Mouse (Mus musculus): Measurements from ENCODE around the gene Spred3.
A peak's percentile ranks its signal among the peaks of the same experiment; 100 is the strongest.
"Not testable (repeated sequence)": the region's sequence is repeated elsewhere in the genome, so short reads cannot be mapped to it uniquely, and the experiment has no call there.

The Spred3 gene

GRCm38 (mm10) chr7:29170066-29170754 is at the start of gene Spred3, which contains the start of gene Ggn:
Gene Spred3, minus strand, starts transcription at chr7:29170411.
Gene Ggn, plus strand, starts transcription at chr7:29170210.
- DNase-seq = peak; percentile 79

- DNase-seq = no peak
Measured at GRCm38 (mm10) chr7:29214846-29215245, 44.6 kb upstream of the Spred3 start.

- no peak for DNase-seq
Measured at GRCm38 (mm10) chr7:29214236-29214635, 44.0 kb upstream of the Spred3 start.

DNA sequence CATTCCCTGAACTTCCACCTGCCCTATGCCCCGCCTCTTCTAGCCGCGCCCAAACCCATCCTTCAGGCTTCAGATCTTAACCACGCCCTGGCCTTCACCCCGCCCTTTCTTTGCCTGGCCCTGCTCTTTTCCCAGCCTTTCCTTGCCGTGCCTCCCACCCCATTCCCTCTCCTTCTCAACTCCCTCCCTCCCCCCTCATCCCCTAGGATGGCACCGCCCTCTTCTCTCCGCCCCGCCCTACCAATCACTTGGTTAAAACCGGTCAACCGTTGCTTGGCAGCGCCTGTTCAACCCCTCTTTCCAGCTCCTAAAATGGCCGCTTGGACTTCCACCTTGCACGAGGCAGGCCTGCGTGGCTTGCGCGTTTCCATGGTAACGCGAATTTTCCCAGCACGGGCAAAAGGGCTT is 43.5 kb upstream of the Spred3 start, which contains the start of gene Catsperg1:
Gene Catsperg1 (minus strand): TSS at position 361 of the 408 bp plus-strand sequence.
- peak; percentile 50 for DNase-seq

GRCm38 (mm10) chr7:29212775-29213560 is 42.8 kb upstream of the Spred3 start:
- DNase-seq = not testable (repeated sequence)

GRCm38 (mm10) chr7:29212199-29212765 is 42.1 kb upstream of the Spred3 start:
- DNase-seq = no peak

- peak; percentile 59 for DNase-seq
Measured at GRCm38 (mm10) chr7:29211415-29212198, 41.4 kb upstream of the Spred3 start.

DNA sequence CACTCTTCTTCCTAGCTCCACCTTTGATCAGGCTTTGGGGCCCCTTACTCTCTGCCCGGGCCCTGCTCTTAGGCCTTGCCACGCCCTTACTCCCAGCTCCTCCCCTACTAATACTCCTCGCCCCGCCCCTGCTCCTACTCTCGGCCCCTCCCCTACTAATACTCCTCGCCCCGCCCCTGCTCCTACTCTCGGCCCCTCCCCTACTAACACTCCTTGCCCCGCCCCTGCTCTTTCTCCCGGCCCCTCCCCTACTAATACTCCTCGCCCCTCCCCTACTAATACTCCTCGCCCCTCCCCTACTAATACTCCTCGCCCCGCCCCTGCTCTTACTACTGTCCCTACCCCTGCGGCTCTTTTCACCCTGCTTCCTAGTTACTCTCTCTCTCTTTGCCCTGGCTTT is 40.8 kb upstream of the Spred3 start:
- not testable (repeated sequence) for DNase-seq

DNA sequence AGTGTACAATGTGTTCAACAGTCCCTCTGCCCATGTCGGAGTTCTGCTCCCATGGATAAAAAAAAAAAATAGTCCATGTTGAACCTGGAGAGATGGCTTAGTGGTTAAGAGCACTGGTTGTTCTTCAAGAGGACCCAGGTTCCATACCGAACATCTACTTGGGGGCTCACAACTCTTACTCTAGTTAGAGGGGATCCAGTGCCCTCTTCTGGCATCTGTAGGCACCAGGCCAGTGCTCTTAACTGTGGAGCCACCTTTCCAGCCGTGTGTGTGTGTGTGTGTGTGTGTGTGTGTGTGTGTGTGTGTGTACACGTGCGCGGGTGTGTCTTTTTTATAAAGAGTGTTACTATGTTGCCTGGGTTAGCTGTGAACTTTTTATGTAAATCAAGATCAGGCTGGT is 32.4 kb upstream of the Spred3 start:
- DNase-seq = no peak

GRCm38 (mm10) chr7:29194230-29194629 is 24.0 kb upstream of the Spred3 start:
- not testable (repeated sequence) for DNase-seq

DNA sequence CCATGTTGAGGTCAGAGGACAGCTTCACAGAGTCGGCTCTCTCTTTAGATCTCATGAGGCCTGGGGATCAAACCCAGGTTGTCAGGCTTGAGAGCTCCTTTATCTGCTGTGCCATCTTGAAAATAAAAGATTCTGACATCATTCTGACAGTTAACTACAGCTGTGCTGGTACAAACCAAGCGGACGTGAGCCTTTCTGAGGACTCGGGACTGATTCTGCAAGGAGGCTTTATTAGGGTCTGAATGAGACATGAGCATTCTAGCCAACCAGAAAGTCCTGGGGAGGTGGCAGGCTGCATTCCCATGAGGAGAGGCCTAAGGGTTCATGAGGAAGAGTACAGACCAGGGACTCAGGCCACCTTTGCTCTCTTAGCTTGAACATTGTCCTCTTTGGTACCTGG is 11.1 kb upstream of the Spred3 start:
- peak; percentile 33 for DNase-seq

GRCm38 (mm10) chr7:29180854-29181236 is 10.6 kb upstream of the Spred3 start:
- DNase-seq = no peak

- peak; percentile 99 for DNase-seq
Measured at GRCm38 (mm10) chr7:29180077-29180853, 10.1 kb upstream of the Spred3 start, which contains the start of gene Psmd8. Gene Psmd8, minus strand, starts transcription at chr7:29180701.

DNA sequence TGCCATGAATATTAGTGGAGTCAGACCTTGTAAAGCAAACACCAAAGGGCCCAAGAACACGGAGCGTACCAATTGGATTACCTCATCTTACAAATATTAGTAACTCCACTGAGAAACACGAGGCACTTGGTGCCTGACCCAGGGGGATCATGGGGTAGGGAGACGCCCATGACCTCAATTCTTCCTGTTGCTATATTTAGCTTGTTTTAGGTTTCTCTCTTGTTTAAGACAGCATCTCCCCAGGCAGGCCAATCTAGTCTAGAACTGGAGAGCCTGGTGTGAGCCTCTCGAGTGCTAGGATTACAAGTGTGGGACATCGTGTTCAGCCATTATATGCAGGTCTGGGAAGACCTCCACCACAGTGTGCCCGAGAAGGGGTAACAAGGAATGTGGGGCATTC is 9.1 kb upstream of the Spred3 start:
- peak; percentile 30 for DNase-seq

- DNase-seq = peak; percentile 28
Measured at GRCm38 (mm10) chr7:29178106-29178505, 7.9 kb upstream of the Spred3 start.

GRCm38 (mm10) chr7:29172390-29173016 is 2.3 kb upstream of the Spred3 start:
- DNase-seq = peak; percentile 38

- no peak for DNase-seq
Measured at GRCm38 (mm10) chr7:29171562-29172097, 1.4 kb upstream of the Spred3 start.

GRCm38 (mm10) chr7:29170755-29171561 is 747 bp upstream of the Spred3 start:
- peak; percentile 47 for DNase-seq

GRCm38 (mm10) chr7:29169231-29170065 is 763 bp downstream of the Spred3 start:
- peak; percentile 86 for DNase-seq
